Mouse (Mus musculus) CH12.LX (cell line): ENCODE data around the gene Oaz3. TPM values are rescaled to one million over a fixed set of nuclear protein-coding genes. Genes with fewer than 3 reads are reported as not detected.

Experiments
- DNase-seq: peaks from one replicate; pipeline ENCODE4 v3.0.0-alpha.2; 2013; ENCODE audit errors: extremely low read depth
- H3K27ac ChIP-seq: 2 replicates; pipeline ENCODE4 v1.5.1; 2012; ENCODE audit warnings: low read depth, mild to moderate bottlenecking, control low read depth, moderate library complexity; ENCODE audit not compliant: insufficient read depth
- H3K27me3 ChIP-seq: replicated peaks from 2 replicates; pipeline ENCODE3; 2012; ENCODE audit warnings: inconsistent platforms
- H3K36me3 ChIP-seq, 2 experiments: replicated peaks in 1 of 2; 2 replicates each; pipeline versions ENCODE3 to v1.6.1; 2012; ENCODE audit warnings: inconsistent platforms in 1 of 2, low read length in 1 of 2, mild to moderate bottlenecking in 1 of 2, mixed read lengths in 1 of 2, moderate library complexity in 1 of 2; ENCODE audit not compliant: control insufficient read depth in 1 of 2, insufficient read depth in 1 of 2
- H3K4me1 ChIP-seq, 2 experiments: 2 replicates each; pipeline ENCODE4 v1.6.1; 2012; ENCODE audit warnings: inconsistent platforms in 1 of 2, moderate library complexity in 1 of 2; ENCODE audit not compliant: insufficient read depth in 2 of 2, control insufficient read depth in 1 of 2
- H3K4me2 ChIP-seq: 2 replicates; pipeline ENCODE4 v1.6.1; 2012; ENCODE audit warnings: low read depth, mild to moderate bottlenecking, control low read depth; ENCODE audit not compliant: poor library complexity, insufficient read depth, severe bottlenecking
- H3K4me3 ChIP-seq, 3 experiments: fragments of 150-350 bp in 1 of 3; sonication (generic) in 1 of 3; replicated peaks in 1 of 3; 2 replicates each; pipeline versions ENCODE3 to v1.5.1; 2011 to 2012; ENCODE audit warnings: low read depth in 2 of 3, low read length in 2 of 3, mild to moderate bottlenecking in 2 of 3, moderate library complexity in 2 of 3, control low read depth in 1 of 3, improper control_type of control experiment in 1 of 3, inconsistent platforms in 1 of 3, mixed read lengths in 1 of 3; ENCODE audit not compliant: poor library complexity in 1 of 3
- H3K79me2 ChIP-seq: replicated peaks from 2 replicates; pipeline ENCODE4 v1.6.1; 2012; ENCODE audit warnings: mild to moderate bottlenecking, moderate library complexity; ENCODE audit not compliant: control insufficient read depth, poor library complexity, insufficient read depth, severe bottlenecking; ENCODE audit errors: extremely low read depth
- H3K9ac ChIP-seq: 2 replicates; pipeline ENCODE4 v1.6.1; 2012; ENCODE audit warnings: low read depth, mild to moderate bottlenecking, control low read depth, moderate library complexity; ENCODE audit not compliant: insufficient read depth
- H3K9me3 ChIP-seq: replicated peaks from 2 replicates; pipeline ENCODE3; 2012; ENCODE audit warnings: low read length, inconsistent platforms, mixed read lengths
- CHD1 ChIP-seq: IDR thresholded peaks from 2 replicates; pipeline ENCODE4 v1.6.1; 2012; ENCODE audit warnings: low read depth, low read length, improper control_type of control experiment, inconsistent platforms
- CHD2 ChIP-seq: IDR thresholded peaks from 2 replicates; pipeline ENCODE4 v1.6.1; 2011; ENCODE audit warnings: low read length, improper control_type of control experiment
- EP300 ChIP-seq: IDR thresholded peaks from 2 replicates; pipeline ENCODE4 v1.6.1; 2011; ENCODE audit warnings: low read length, improper control_type of control experiment
- ETS1 ChIP-seq: conservative IDR thresholded peaks from 2 replicates; pipeline ENCODE4 v1.6.1; 2012; ENCODE audit warnings: low read depth, mild to moderate bottlenecking, inconsistent platforms, low read length, improper control_type of control experiment, moderate library complexity
- GABPA ChIP-seq: IDR thresholded peaks from 2 replicates; pipeline ENCODE4 v1.6.1; 2012; ENCODE audit warnings: low read depth, low read length, improper control_type of control experiment, inconsistent platforms; ENCODE audit not compliant: insufficient replicate concordance
- HCFC1 ChIP-seq: IDR thresholded peaks from 2 replicates; pipeline ENCODE4 v1.6.1; 2012; ENCODE audit warnings: low read depth, mild to moderate bottlenecking, inconsistent platforms, low read length, improper control_type of control experiment
- IRF4 ChIP-seq: IDR thresholded peaks from 2 replicates; pipeline ENCODE4 v1.6.1; 2014; ENCODE audit warnings: low read depth, mild to moderate bottlenecking, inconsistent platforms, low read length, improper control_type of control experiment
- JUND ChIP-seq: conservative IDR thresholded peaks from 2 replicates; pipeline ENCODE4 v1.6.1; 2011; ENCODE audit warnings: low read depth, low read length, improper control_type of control experiment
- MAFK ChIP-seq: IDR thresholded peaks from 2 replicates; pipeline ENCODE4 v1.6.1; 2011; ENCODE audit warnings: low read length, improper control_type of control experiment; ENCODE audit not compliant: insufficient replicate concordance
- MAZ ChIP-seq: IDR thresholded peaks from 2 replicates; pipeline ENCODE4 v1.6.1; 2012; ENCODE audit warnings: low read depth, mild to moderate bottlenecking, inconsistent platforms, low read length, improper control_type of control experiment, moderate library complexity
- MYC ChIP-seq: IDR thresholded peaks from 2 replicates; pipeline ENCODE4 v1.6.1; 2011; ENCODE audit warnings: low read depth, mild to moderate bottlenecking, improper control_type of control experiment, low read length
- NRF1 ChIP-seq: IDR thresholded peaks from 2 replicates; pipeline ENCODE4 v1.6.1; 2014; ENCODE audit warnings: low read depth, mild to moderate bottlenecking, inconsistent platforms, low read length, improper control_type of control experiment, moderate library complexity
- SMC3 ChIP-seq: IDR thresholded peaks from 2 replicates; pipeline ENCODE4 v1.6.1; 2011; ENCODE audit warnings: low read depth, low read length, improper control_type of control experiment
- TBP ChIP-seq: conservative IDR thresholded peaks from 2 replicates; pipeline ENCODE4 v1.6.1; 2011; ENCODE audit warnings: low read depth, low read length, improper control_type of control experiment
- UBTF ChIP-seq: IDR thresholded peaks from 2 replicates; pipeline ENCODE4 v1.6.1; 2012; ENCODE audit warnings: low read depth, mild to moderate bottlenecking, inconsistent platforms, low read length, improper control_type of control experiment, moderate library complexity
- dilution Hi-C: fragments of 300-500 bp; cut with MboI; formaldehyde crosslinking; loops from 2 replicates; pipeline ENCODE4 v1.14.3; 2020; ENCODE audit warnings: low sequenced_read_pairs; ENCODE audit not compliant: extremely low pct_unique_long_range_greater_than_20kb, extremely low pct_ligation_motif_present
- in situ Hi-C: fragments of 300-500 bp; cut with MboI; formaldehyde crosslinking; loops from 3 replicates; pipeline ENCODE4 v1.14.3; 2019; ENCODE audit warnings: low sequenced_read_pairs, low pct_ligation_motif_present, low pct_unique_long_range_greater_than_20kb, mixed read lengths
- polyA plus RNA-seq: library from polyadenylated mRNA; unstranded; fragments of >175 nt; gene quantifications from 2 replicates; pipeline ENCODE4 v1.2.1, GENCODE M21; 2012; ENCODE audit warnings: low read depth; ENCODE audit not compliant: insufficient read length
- total RNA-seq, 2 experiments: library from RNA; depleted of rRNA; stranded (reverse); fragments of 300-350 nt in 1 of 2; fragments of >200 nt in 1 of 2; gene quantifications; 2 replicates each; pipeline ENCODE4 v1.2.3; 2012 to 2014

Gene Oaz3
- total and polyA plus RNA-seq, 3 experiments, result 0.51 to 0.71 TPM; not detected in 1

DNA sequence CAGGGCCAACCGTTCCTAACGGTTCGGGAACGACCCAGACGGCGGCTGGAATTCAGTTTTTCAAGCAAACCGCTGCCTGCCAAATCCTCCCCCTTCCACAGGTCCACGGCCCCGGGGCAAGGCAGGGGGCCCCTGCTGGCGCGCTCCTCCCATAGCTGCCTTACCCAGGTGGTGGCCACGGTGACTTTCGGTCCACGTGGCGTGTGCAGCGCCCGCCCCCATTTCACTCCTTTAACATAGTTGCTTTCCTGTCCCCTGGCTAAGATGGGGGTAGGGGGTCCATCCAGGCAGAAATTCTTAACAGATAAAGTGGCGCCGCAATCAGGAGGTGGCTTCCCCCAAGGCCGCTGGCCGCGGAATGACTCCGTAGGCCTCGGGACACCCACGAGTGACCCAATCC is 31.2 kb downstream of the Oaz3 start:
- no peak overlapping the region for H3K4me2 ChIP-seq
- no peaks in the 10 kb centered on the region for H3K9me3 ChIP-seq
- H3K27me3 ChIP-seq, result no peaks in the 10 kb centered on the region
- H3K36me3 ChIP-seq, result no peaks in the 10 kb centered on the region
- no peak for TF ChIP-seq HCFC1
- no peak for TF ChIP-seq ETS1
- no peak for TF ChIP-seq MAFK
- no peak for TF ChIP-seq MAZ
- TF ChIP-seq, all 38 proteins: peak for 0
- Histone ChIP-seq H3K79me2 (no peaks in the 10 kb centered on the region), H3K4me1 (no peaks in the 10 kb centered on the region), H3K9ac (no peak overlapping the region), H3K4me3 (no peak overlapping the region), H3K27ac (no peak overlapping the region)
- in situ Hi-C loops (no loop called here), dilution Hi-C loops (no loop called here)
- no peak for DNase-seq

DNA sequence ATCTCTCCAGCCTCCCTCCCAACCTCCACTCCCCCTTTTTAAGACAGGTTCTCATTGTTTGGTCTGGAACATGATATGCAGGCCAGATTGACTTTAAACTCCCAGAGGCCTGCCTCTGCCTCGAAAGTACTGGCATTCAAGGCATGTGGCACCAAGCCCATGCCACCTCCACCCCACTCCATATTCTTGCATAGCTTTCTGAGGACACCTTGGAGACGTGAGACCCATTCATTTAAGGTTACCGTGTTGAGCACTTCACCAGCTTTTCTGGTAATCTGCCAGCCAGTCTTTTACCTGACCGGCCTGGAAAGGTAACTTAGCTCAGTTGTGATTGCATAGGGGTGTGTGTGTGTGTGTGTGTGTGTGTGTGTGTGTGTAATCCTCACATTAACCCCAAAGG is 38.2 kb downstream of the Oaz3 start:
- Histone ChIP-seq H3K27ac (no peak overlapping the region), H3K4me2 (no peak overlapping the region), H3K4me3 (no peak overlapping the region), H3K79me2 (no peaks in the 10 kb centered on the region), H3K27me3 (peaks cover 12% of the 10 kb centered on the region), H3K36me3 (no peaks in the 10 kb centered on the region), H3K9ac (no peak overlapping the region), H3K9me3 (no peaks in the 10 kb centered on the region), H3K4me1 (no peaks in the 10 kb centered on the region)
- TF ChIP-seq MAFK, result no peak
- no peak for TF ChIP-seq GABPA
- TF ChIP-seq NRF1, result no peak
- TF ChIP-seq MYC, result no peak
- no peak for TF ChIP-seq CHD1
- no peak for TF ChIP-seq ETS1
- TF ChIP-seq CHD2, result no peak
- TF ChIP-seq MAZ, result no peak
- TF ChIP-seq EP300, result no peak
- no peak for TF ChIP-seq IRF4
- TF ChIP-seq TBP, result no peak
- TF ChIP-seq JUND, result no peak
- no peak for TF ChIP-seq UBTF
- no peak for TF ChIP-seq SMC3
- dilution Hi-C loops (no loop called here), in situ Hi-C loops (no loop called here)
- DNase-seq, result no peak
